Comparison of ENCODE assay signal across 9 mouse cellular contexts in genomic region chr11:113487603-113488335, GRCm38 (mm10).
DNase-seq lines count a peak whose midpoint lies in the region; ATAC-seq and TF ChIP-seq lines count a peak whose summit lies in the region.
"Had no signal": no experiment of that assay in that cellular context is flagged by ENCODE, and none has a peak within 500 bp of the region (broad histone marks: within the 10 kb centered on the region; RNA-seq: fewer than 3 reads in every experiment).

No protein-coding gene starts in this region.

- ATAC-seq in heart, embryonic 16.5 days (replicated peaks; ENCODE audit: extremely low read depth, insufficient read depth, low FRiP score), result 0 out of 2 replicates have a peak, but pooled peaks have one; percentile 49
- ATAC-seq in intestine, embryonic 16.5 days, result peak; percentile 93

- H3K4me2 ChIP-seq in heart, embryonic 16.5 days (ENCODE audit: low read depth, low read length), result no peak overlapping the region
- H3K4me2 ChIP-seq in intestine, embryonic 16.5 days (ENCODE audit: low read depth, low read length), result no peak overlapping the region
- H3K4me2 ChIP-seq: hindbrain, embryonic 12.5 days had no signal

- DNase-seq in heart, adult 9 months (ENCODE audit: low spot score in 2 of 2), result no peak
- no peak for DNase-seq in MEL (ENCODE audit: low read depth, low spot score)
- peak; percentile 13 to 41 for DNase-seq in lung, postnatal 4 days
- no peak for DNase-seq in gastrocnemius, postnatal 25 days
- DNase-seq in cerebellum, adult 11-12 months, result no peak
- no peak for DNase-seq in cerebellum, adult 11 months

- no peak for TF ChIP-seq RAD21 in MEL (IDR thresholded peaks at IDR 0.05; ENCODE audit: low read depth, low read length)

- no peak for TF ChIP-seq CTCF in MEL (IDR thresholded peaks at IDR 0.05 in 2 of 3, conservative IDR thresholded peaks at IDR 0.05 in 1 of 3; ENCODE audit: control insufficient read depth in 1 of 3, insufficient read depth in 1 of 3, low read depth in 2 of 3, low read length in 3 of 3, poor library complexity in 1 of 3, severe bottlenecking in 1 of 3)

- no peak overlapping the region for H3K4me3 ChIP-seq in heart, embryonic 16.5 days (ENCODE audit: low read length)
- no peak overlapping the region for H3K4me3 ChIP-seq in MEL (ENCODE audit: control insufficient read depth in 1 of 2, insufficient read depth in 1 of 2, low read depth in 2 of 2, low read length in 2 of 2)
- no peak overlapping the region for H3K4me3 ChIP-seq in intestine, embryonic 16.5 days (ENCODE audit: low read length)
- H3K4me3 ChIP-seq: hindbrain, embryonic 12.5 days had no signal

- H3K79me2 ChIP-seq in MEL (ENCODE audit: control insufficient read depth, insufficient read depth, low read length, poor library complexity), result no peaks in the 10 kb centered on the region

- no peak for TF ChIP-seq EP300 in MEL (IDR thresholded peaks at IDR 0.05; ENCODE audit: low read depth in 1 of 2, low read length in 2 of 2)

- no peaks in the 10 kb centered on the region for H3K27me3 ChIP-seq in heart, embryonic 16.5 days (ENCODE audit: control insufficient read depth, insufficient read depth, low read length)
- no peaks in the 10 kb centered on the region for H3K27me3 ChIP-seq in MEL (ENCODE audit: control insufficient read depth in 1 of 2, insufficient read depth in 2 of 2, low read length in 2 of 2)
- no peaks in the 10 kb centered on the region for H3K27me3 ChIP-seq in intestine, embryonic 16.5 days (replicated peaks; ENCODE audit: control insufficient read depth, insufficient read depth, low read length)
- H3K27me3 ChIP-seq: hindbrain, embryonic 12.5 days had no signal

- H3K9ac ChIP-seq in heart, embryonic 16.5 days (ENCODE audit: low read length), result no peak overlapping the region
- no peak overlapping the region for H3K9ac ChIP-seq in MEL (ENCODE audit: control insufficient read depth, low read depth, low read length, poor library complexity, severe bottlenecking)
- no peak overlapping the region for H3K9ac ChIP-seq in intestine, embryonic 16.5 days (ENCODE audit: low read depth, low read length)
- H3K9ac ChIP-seq: hindbrain, embryonic 12.5 days had no signal

- no peaks in the 10 kb centered on the region for H3K9me3 ChIP-seq in heart, embryonic 16.5 days (replicated peaks; ENCODE audit: control insufficient read depth, low read length)
- no peaks in the 10 kb centered on the region for H3K9me3 ChIP-seq in MEL (replicated peaks; ENCODE audit: insufficient read depth, low read length)
- H3K9me3 ChIP-seq in intestine, embryonic 16.5 days (ENCODE audit: control insufficient read depth, low read length), result no peaks in the 10 kb centered on the region
- H3K9me3 ChIP-seq: hindbrain, embryonic 12.5 days had no signal

- TF ChIP-seq POLR2A in MEL (IDR thresholded peaks at IDR 0.05; ENCODE audit: control insufficient read depth in 1 of 2, insufficient read depth in 1 of 2, low read depth in 1 of 2, low read length in 2 of 2, poor library complexity in 1 of 2), result no peak

- peaks cover 4% of the 10 kb centered on the region; the same call in 1 of the 2 replicates for H3K4me1 ChIP-seq in heart, embryonic 16.5 days (ENCODE audit: control insufficient read depth, insufficient read depth, low read length)
- peaks cover 6 to 9% of the 10 kb centered on the region in 2 experiments for H3K4me1 ChIP-seq in MEL (ENCODE audit: control insufficient read depth in 1 of 2, insufficient read depth in 2 of 2, low read length in 2 of 2)
- H3K4me1 ChIP-seq in intestine, embryonic 16.5 days (ENCODE audit: control insufficient read depth, insufficient read depth, low read length), result peaks cover 11% of the 10 kb centered on the region

- 59% methylated on average over 8 of the region's 8 CpGs for WGBS in heart, embryonic 16.5 days
- WGBS in intestine, embryonic 16.5 days, result 26% methylated on average over 8 of the region's 8 CpGs

- no peak overlapping the region for H3K27ac ChIP-seq in heart, embryonic 16.5 days (ENCODE audit: low read length)
- H3K27ac ChIP-seq in MEL (ENCODE audit: control insufficient read depth, low read depth, low read length), result no peak overlapping the region
- peak overlapping the region; percentile 56 for H3K27ac ChIP-seq in intestine, embryonic 16.5 days (ENCODE audit: low read length)
- H3K27ac ChIP-seq: hindbrain, embryonic 12.5 days had no signal

- H3K36me3 ChIP-seq in heart, embryonic 16.5 days (ENCODE audit: control insufficient read depth, insufficient read depth), result no peaks in the 10 kb centered on the region
- H3K36me3 ChIP-seq in MEL (ENCODE audit: control insufficient read depth in 1 of 2, insufficient read depth in 2 of 2, low read length in 2 of 2), result peaks cover 2% of the 10 kb centered on the region in 2 experiments; a peak in 3 of 4 replicates
- H3K36me3 ChIP-seq in intestine, embryonic 16.5 days (ENCODE audit: control insufficient read depth, insufficient read depth, low read length), result no peaks in the 10 kb centered on the region
- H3K36me3 ChIP-seq: hindbrain, embryonic 12.5 days had no signal

TF ChIP-seq in MEL, 35 proteins besides CTCF, POLR2A, EP300 and RAD21:
- TF ChIP-seq TCF12 (IDR thresholded peaks at IDR 0.05; ENCODE audit: low read depth, low read length) (peak; percentile 56), MYC (IDR thresholded peaks at IDR 0.05; ENCODE audit: low read depth, low read length) (no peak), ETS1 (IDR thresholded peaks at IDR 0.05; ENCODE audit: low read depth, low read length) (peak; percentile 89), USF1 (IDR thresholded peaks at IDR 0.05; ENCODE audit: low read depth, low read length) (no peak)

Comparison
In these comparisons a context has a peak if more than half of its experiments do, and no peak if none do; other contexts are left out.
1. DNase-seq: peak in lung, postnatal 4 days (2 of 2); none in heart, adult 9 months (0 of 2), MEL (single experiment), gastrocnemius, postnatal 25 days (single experiment), cerebellum, adult 11-12 months (single experiment) and cerebellum, adult 11 months (single experiment).